Mouse (Mus musculus): ENCODE measurements around the gene Lamb1.

DNA sequence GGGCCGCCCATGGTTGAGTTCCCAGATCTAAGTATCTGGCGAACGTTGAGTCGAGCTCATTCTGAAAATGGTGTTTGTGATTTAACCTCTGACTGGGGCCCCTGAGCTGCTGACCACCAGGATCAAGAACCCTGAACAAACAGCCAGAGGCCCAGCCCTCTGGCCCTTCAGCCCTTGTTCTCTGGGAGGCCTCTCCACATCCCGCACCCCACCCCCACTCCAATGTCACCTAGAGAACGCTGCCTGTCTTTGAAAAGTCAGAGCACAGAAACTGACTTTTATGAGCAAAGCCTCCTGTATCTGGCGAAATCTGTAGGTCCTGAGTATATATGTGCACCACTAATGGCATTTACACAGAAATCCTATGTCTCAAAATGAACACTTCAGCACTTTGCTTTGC lies 36.2 kb upstream of the Lamb1 start:
- TF ChIP-seq HCFC1 (IDR thresholded peaks at IDR 0.05; ENCODE audit: borderline replicate concordance, insufficient read depth, low read length) (no peak), CHD2 (IDR thresholded peaks at IDR 0.05; ENCODE audit: low read depth, low read length) (no peak), ZNF384 (IDR thresholded peaks at IDR 0.05; ENCODE audit: low read depth, low read length) (no peak), MAFK (IDR thresholded peaks at IDR 0.05; ENCODE audit: insufficient read depth, low read depth, low read length) (no peak)

All from ES-E14 (cell line).